Mouse (Mus musculus) fibroblast of lung, adult 2 months (primary cell): ENCODE measurements around the gene Mbtd1.

Experiments used
- DNase-seq: peaks from one replicate; pipeline ENCODE4 v3.0.0-alpha.2; 2011; ENCODE audit warnings: low read depth

Mbtd1 gene

DNA sequence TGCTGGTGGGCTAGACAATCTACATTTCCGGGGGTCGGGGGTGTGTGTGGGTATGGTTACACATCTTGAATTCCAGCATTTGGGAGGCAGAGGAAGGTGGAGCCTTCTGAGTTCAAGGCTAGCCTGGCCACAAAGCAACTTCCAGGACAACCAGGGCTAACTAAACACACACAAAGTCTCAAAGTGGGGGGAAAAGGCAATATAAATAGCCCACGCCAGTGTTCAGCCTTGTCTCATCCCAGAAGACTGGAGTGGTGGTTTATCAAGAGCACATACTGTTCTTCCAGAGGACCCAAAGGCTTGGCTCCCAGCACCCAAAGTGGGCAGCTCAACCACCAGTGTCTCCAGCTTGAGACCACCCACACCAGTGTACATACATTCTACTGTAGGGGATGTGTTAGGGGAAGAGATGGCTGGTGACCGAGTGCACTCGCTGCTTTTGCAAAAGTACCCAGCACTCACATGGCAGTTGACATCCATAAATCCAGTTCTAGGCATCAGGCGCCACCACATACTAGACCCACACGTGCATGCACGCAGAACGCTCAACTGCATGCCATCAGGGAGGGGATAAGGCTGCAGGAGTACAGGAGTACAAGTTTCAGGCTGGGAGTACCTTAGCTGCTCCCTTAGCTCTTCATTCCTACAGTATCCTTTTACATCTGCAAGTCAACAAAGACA, 63.4 kb downstream of the Mbtd1 start:
- no peak for DNase-seq

DNA sequence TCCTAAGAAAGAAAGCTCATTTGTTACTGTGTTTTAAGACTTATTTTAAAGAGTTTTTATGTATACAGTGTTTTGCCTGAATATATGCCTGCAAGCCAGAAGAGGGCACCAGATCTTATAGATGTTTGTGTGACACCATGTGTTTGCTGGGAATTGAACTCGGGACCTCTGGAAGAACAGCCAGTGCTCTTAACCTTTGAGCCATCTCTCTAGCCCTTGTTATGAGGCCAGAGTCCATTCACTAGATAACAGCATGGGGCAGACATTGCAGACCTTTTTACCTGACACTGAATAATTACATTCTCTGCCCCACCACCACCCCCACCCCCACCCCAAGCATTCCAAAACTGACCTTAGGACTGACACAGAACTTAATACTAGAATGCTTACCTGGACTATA, 64.4 kb downstream of the Mbtd1 start:
- DNase-seq, result no peak

DNA sequence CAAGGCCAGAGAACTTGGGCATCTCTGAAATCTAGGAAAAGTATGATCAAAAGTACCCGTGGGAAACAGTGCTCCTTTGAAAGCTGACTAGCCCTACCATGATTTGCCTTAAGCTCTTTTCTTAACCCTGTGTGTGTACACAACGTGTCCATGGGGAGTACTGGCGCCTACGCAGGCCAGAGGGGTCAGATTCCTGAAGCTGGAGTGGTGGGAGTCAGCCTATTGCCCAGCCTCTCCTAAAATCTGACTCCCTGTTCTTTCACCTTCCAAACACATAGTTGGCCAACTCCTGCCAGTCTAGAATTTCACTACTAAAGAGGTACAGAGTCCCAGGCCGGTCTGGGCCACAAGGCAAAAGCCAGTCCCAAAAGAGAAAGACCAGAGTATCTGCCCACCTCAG, 66.7 kb downstream of the Mbtd1 start:
- DNase-seq, result no peak

DNA sequence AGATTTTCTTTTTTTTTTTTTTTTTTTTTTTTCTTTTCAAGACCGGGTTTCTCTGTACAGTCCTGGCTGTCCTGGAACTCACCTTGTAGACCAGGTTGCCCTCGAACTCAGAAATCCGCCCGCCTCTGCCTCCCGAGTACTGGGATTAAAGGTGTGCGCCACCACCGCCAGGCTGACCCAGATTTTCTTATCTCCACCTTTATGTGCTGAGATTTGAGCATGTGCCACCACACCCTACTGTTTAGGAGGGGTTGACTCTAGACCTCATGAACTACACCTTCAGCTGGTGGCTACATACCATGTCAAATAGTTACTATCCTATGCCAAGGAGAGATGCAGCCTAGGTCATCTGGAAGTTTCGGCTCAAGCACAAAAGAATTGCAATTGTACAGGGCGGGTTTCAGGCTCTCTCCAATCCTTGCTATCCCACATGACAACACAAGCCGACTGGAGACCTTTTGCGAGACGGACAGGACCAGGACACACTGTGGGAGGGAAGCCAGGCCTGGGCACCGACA, 69.1 kb downstream of the Mbtd1 start:
- DNase-seq, result no peak

DNA sequence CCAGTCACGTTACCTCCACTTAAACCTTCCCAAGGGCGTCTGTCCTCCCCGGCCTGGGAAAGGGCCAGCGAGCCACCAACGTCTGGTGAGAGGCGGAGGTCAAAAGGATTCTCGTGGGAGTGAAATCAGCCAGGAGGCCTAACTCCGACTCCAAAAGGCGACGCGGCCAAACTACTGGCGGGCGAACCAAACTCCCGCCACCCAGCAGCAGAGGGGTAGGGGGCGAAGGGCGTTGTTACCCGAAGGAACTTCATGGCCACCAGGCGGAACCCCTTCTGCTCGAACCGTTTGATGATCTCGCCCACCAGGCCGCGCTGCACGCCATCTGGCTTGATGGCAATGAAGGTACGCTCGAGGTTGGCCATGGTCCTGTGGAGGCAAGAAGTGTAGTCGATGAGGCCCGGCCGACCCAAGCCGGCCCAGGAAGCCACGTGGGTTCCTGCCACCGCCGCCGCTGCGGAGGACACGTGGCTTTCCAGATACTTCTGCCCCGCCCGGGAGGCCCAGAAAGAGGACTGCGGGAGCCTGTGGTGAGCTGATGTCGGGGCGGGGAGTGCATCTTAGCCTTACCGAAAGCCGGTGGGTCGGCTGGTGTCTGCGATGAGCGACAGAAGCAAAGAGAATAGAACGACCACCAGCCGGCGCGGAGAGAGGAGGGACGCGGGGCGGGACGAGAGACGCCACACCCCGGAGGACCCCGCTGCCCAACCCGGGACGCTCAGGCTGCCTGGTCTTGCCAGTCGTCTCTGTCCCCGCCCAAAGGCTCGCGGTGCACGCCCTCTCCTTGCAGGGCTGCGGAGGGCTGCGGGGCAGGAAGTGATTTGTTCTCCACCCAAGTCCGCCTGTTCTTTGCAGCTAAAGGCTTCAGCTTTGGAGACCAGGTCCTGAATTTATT, 69.9 kb downstream of the Mbtd1 start:
- DNase-seq, result peak; percentile 80

DNA sequence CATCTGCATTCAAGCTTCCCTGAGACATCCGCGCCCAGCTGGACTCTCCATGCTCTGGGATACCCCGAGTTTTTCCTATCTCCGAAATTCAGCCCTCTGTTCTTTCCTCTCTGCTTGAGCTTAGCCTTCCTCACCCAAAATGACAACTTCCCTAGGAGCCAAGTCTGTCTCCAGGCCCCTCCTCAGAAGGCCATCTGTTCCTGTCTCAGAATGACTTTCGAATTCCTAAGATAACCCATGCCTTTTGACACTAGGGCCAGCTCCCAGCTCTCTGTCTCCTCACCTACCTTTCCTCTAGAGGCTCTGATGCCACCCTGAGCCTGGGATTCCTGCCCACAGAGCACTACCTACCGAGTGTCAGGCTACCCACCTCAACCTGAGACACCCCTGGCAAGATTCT, 70.5 kb downstream of the Mbtd1 start, which contains the start of gene Nme2:
Gene Nme2 (minus strand): TSS at position 101 of the 400 bp plus-strand sequence.
- DNase-seq, result no peak

DNA sequence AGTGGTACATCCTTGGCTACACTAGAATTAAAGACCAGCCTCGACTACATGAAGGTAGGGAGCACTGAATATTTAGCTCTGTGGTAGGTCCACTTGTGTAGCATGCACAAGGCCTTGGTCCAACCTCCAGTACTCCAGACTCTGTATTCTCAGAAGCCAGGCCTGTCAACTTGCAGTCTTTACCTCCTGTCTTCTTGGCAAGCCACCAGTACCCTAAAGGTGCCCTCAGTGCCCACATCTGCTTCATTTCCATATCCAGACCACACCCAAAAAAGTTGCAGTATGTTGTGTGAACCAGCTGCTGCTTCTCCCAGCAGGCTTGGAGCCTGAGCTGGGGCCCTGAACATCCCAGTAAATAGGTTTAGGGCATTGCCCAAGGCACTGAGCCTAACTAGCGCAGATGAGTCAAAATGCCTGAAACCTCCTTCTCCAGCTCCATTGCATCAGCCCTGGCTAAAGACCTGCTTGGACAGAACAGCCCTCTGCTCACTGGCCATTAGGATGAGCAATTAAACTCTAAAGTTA, 71.4 kb downstream of the Mbtd1 start:
- DNase-seq, result no peak

DNA sequence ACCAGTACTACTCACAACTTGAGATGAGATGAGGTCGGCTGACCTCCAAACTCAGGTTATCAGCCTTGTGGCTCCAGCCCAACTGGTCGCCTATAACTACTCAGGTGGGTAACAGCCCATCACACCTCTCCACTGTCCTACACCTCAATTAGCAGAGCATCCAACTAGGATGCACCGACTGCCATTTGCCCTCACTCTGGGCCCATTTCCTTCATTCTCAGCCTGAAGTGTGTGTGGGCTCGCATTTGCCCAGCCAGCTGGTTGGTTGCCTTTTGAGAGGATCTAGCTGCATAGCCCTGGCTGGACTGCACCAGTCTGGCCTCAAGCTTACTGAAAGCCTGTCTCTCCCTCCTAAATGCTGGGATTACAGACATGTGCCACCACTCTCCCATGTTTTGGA, 72.1 kb downstream of the Mbtd1 start:
- DNase-seq, result no peak

DNA sequence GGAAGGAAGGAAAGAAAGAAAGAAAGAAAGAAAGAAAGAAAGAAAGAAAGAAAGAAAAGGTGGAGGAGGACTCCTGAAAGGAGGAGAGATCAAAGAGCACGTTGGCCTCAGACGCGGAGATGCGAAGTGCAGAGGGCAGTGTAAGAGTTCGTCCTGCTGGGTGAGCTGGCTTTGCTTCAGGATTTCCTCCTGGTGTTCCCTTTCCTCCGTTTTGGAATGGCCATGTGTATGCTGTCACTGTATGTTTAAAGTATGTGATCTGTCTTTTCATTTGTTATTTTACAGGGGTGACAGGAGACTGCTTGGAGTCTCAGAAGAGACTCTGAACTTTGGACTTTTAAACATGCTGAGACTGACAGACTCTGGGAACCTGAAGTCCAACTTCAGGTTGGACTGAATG, 75.8 kb downstream of the Mbtd1 start:
- no peak for DNase-seq

DNA sequence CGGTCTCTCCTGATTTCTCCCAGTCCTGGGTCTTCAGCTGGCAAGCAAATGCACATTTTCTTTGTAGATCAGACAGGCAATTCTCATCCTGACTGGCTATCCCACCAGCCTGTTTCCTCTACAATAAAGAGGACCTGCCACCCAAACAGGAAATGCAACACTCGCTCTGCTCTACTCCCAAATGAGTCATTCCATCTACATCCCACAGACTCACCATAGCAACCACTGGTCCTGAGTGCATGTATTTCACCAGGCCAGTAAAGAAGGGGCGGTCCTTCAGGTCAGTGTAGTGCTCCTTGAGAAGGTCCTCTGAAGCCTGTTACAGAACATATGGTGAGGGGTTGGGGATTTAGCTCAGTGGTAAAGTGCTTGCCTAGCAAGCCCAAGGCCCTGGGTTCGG, 77.4 kb downstream of the Mbtd1 start:
- no peak for DNase-seq

DNA sequence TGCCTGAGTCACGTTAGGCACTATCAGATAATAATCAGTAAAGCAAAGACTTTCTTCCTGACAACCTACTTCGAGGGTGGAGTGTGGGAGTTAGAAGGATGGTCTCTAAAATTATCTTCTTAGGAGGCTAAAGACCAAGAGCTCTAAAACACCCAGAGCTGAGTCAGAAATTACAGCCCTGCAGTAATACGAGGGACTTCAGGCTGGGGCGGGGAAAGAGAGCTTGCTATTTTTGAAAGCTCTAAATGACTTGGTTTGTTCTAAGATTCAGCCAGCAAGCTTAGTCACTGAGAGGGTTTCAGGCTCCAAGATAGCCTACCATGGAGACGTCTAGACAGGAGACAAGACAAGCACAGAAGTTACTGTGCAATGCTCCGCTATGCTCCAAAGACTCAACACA, 79.7 kb downstream of the Mbtd1 start:
- no peak for DNase-seq

DNA sequence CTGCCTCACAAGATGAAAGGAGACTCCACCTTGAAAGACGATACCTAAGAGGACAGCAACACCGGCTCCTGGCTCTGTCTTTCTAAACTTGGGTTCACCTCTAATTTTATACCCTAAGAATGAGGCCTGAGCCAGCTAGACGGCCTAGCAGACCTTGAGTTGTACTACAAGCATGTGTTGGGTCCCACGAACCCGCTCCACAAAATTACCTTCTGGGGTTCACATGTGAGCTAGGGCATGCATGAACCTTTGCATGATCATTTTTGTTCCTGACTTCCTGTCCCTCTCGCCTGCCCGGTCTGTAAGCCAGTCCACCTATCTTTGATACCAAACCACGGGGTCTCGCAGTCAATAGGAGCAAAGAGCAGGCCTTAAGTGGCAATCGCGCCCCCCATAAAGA, 81.7 kb downstream of the Mbtd1 start:
- no peak for DNase-seq

DNA sequence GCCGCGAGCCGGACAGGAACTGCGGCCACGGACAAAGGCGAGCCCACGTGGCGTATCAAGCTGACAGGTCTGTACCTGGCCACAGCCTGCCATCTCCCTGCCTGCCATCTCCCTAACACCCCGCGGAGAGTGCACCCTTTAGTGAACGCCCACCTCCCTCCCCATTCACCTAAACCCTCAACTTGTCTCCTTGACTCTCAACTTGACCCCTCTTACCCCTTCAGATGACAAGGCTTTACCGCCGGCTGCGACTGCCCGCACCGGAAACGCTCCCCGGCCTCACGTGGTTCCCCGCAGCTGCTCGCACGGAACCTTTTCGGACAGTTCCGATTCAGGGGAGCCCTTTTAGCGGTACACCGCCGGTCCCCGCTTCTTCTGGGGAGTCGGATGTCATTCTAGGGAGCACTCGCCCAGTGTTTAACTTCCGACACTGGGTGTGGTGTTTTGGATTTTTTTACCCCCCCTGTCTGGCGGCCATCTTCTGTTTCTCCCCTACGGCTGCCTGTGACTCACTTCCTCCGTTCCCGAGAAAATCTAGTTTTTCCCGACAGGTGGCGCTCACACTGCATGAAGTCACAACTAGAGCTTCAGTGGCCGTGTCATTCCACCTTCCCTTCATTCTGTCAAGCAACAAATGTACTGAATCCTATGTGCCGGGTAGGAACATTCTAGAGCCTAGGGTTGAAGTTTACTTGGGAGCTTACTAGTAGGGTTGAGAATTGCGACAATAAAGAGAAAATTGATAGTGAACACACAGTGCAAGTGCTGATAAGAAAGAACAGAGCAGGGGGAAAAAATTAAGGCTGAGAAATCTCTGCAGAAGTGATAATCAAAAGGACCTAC, 82.6 kb downstream of the Mbtd1 start, which contains the start of the genes Gm20390 and Nme1:
Gene Gm20390 (minus strand): TSS at position 289 of the 843 bp plus-strand sequence.
Gene Nme1 (minus strand): TSS at position 517 of the 843 bp plus-strand sequence.
- peak; percentile 99 for DNase-seq

DNA sequence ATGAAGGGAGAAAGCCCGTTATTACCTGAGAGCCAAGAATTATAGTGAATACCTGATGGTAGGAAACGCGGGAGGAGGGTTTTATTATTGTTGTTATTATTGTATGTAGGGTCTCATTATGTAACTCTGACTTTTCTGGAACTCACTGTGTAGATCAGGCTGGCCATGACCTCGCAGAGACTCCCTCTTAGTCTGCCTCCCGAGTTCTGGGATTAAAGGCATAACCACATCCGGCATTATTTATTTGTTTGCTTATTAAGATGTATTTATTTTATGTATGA, 83.1 kb downstream of the Mbtd1 start:
- DNase-seq, result no peak

DNA sequence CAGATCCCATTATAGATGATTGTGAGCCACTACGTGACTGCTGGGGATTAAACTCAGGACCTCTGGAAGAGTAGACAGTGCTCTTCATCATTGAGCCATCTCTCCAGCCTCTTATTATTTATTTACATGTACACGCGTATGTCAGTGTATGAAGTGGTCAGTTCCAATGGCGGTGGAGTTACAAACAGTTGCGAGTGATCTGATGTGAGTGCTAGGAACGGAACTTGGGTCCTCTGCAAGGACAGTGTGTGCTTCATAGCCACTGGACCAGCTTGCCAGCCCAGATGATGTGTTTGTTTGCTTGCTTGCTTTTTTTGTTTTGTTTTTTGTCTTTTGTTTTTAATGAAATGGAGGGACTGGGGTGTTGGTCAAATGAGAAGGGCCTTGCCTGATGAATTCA, 83.5 kb downstream of the Mbtd1 start:
- DNase-seq, result no peak

DNA sequence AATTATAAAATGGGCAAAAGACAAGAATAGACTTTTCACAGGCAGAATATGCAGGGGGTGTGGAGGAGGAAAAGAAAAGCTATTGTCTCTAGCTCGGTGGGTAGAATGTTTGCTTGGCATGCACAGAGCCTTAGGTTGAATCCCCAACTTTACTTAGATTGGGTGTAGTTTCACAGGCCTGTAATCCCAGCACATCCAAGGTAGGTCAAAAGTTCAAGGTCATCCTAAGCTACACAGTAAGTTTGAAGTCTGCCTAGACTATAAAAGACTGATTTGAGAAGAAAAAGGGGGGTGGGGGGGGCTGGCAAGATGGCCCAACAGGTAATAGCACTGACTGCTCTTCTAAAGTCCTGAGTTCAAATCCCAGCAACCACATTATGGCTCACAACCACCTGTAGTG, 84.1 kb downstream of the Mbtd1 start:
- no peak for DNase-seq

DNA sequence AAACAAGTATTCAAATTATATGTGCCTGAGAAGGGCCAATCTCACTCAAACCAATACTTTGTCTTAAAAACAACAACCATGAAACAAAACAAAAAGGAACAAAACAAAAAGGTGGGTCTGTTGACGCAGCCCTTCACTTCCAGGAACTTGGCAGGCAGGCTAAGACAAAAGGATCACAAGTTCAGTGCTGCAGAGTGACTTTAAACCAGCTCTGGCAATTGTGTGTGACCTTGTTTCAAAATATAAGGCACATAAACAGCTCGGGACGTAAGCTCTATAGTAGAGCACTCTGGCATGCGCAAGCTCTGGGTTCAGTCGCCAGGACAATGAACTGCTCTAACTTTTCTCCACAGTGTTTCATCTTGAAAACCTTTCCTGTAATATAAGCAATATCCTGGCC, 87.3 kb downstream of the Mbtd1 start:
- DNase-seq, result no peak

DNA sequence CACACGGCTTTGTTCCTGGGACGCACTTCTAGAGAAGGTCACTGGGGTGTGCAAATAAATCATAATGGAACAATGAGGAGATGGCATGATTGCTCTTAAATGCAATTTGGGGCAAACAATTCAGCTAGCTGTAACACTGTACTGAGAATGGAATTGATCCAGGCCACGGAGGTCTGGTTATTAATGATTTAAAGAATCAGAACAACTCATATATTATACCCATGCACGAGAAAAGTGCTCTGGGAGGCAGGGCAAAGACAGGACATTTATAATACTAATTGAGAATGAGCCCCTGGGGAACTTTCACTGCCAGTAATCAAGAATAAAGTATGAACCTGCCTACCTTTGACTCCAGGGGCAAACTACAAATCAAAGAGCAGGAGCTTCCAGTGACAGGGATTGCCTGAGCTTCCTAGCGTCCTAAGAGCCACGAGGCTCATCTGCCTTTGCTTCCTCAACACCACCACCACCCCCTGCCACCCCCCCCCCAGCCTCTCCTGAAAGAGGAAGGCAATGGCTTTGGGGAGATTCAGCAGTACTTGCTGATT, 93.9 kb downstream of the Mbtd1 start:
- DNase-seq, result no peak

DNA sequence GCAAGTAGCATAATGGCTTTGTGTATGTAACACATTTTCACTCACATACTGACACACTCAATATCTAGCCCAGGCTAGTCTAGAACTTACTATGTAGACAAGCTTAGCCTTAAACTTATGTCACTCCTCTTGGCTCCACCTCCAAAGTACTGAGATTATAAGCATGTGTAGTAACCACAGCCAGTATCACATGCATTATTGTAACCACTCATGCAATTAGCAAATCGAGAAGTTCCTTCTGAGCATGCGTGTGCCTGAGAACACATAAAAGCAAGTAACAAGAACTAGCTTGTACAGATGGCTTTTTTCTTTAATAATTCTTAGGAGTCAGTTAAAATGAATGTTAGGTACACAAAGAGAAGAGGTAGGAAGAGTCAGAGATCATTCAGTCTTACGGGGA, 99.0 kb downstream of the Mbtd1 start:
- no peak for DNase-seq

DNA sequence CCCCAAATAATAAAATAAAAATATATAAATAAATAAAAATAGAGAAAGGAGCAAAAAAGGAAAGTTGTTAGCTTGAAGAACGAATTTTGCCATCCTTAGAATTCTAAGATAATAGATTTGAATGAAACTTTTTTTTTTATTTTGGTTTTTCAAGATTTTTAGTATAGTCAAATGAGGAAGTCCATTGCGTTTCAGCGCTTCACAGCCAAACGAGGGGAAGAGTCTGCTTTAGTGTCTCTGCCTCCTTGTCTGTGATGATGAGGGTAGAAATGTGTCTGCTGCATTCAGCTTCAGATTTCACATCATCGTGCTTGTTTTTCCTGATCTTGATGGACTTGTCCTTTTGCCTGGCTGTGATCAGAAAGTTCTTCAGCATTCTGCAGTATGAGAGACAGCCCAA, 99.6 kb downstream of the Mbtd1 start:
- DNase-seq, result no peak

DNA sequence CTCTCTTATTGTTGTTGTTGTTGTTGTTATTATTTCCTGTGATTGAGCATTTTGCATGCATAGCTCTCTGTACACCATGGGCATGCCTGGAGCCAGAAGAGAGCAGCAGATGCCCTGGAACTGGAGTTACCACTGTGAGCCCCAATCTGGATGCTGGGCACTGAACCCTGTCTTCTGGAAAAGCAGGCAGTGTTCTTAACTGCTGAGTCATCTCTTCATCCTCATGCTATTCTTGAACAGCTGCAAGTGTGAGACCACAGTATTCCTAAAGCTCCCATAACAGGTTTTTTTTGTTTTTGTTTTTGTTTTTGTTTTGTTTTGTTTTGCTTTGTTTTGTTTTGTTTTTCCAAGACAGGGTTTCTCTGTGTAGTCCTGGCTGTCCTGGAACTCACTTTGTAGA, 100.6 kb downstream of the Mbtd1 start:
- no peak for DNase-seq

DNA sequence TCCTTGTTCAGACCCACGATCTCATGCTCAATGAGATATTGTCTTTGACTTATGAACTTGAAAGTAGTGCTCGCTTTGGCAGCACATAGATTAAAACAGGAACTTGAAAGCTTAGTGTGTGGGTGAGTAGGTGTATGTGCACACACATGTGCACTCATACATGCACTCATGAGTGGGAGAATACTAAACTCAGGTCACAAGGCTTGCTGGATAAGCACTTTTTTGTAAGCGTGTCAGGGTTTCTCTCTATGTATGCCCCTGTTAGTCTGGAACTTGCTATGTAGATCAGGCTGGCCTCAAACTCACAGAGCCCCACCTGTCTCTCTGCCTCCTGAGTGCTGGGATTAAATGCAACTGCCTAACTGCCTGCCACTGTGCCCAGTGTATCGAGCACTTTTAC, 101.4 kb downstream of the Mbtd1 start:
- DNase-seq, result no peak
